ENCODE assay signal across 28 mouse cellular contexts in the genomic region with DNA sequence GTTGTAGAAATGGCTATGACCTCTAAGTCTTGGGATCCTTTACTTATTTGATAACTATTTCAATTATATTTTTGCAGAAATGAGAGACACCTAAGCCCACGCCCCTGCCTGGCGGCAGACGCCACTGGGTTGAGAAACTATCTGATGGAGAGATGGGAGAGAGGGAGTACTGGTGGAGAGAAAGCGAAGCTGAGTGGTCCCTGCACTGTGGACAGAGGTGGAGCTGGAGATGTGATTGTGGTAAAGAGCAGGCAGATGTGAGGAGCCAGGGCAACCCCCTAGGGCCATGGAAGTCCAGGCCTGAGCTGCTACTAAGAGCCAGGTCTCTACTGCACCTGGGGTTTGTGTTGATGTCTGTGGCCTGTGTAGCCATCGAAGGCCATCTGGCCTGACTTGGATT.
"Had no signal": no experiment of that assay in that cellular context is flagged by ENCODE, and none has a peak within 500 bp of the region (broad histone marks: within the 10 kb centered on the region; RNA-seq: fewer than 3 reads in every experiment).

No protein-coding gene starts in this region.

- H3K9ac ChIP-seq: embryonic facial prominence, embryonic 12.5 days; embryonic facial prominence, embryonic 13.5 days; embryonic facial prominence, embryonic 15.5 days; forebrain, embryonic 12.5 days; forebrain, embryonic 13.5 days; forebrain, embryonic 15.5 days; forebrain, postnatal 0 days had no signal

- H3K36me3 ChIP-seq: embryonic facial prominence, embryonic 10.5 days; embryonic facial prominence, embryonic 12.5 days; embryonic facial prominence, embryonic 13.5 days; embryonic facial prominence, embryonic 15.5 days; forebrain, embryonic 10.5 days; forebrain, embryonic 12.5 days; forebrain, embryonic 15.5 days had no signal

- H3K27me3 ChIP-seq: embryonic facial prominence, embryonic 12.5 days; embryonic facial prominence, embryonic 13.5 days; embryonic facial prominence, embryonic 15.5 days; forebrain, embryonic 12.5 days; forebrain, embryonic 13.5 days; forebrain, embryonic 15.5 days had no signal

- H3K27ac ChIP-seq: embryonic facial prominence, embryonic 10.5 days; embryonic facial prominence, embryonic 12.5 days; embryonic facial prominence, embryonic 13.5 days; embryonic facial prominence, embryonic 15.5 days; forebrain, embryonic 10.5 days; forebrain, embryonic 12.5 days; forebrain, embryonic 13.5 days; forebrain, embryonic 15.5 days; gastrocnemius, adult 2 months had no signal

- H3K4me2 ChIP-seq: embryonic facial prominence, embryonic 12.5 days; embryonic facial prominence, embryonic 13.5 days; embryonic facial prominence, embryonic 15.5 days; forebrain, embryonic 12.5 days; forebrain, embryonic 13.5 days; forebrain, embryonic 15.5 days had no signal

- H3K4me3 ChIP-seq: embryonic facial prominence, embryonic 10.5 days; embryonic facial prominence, embryonic 12.5 days; embryonic facial prominence, embryonic 13.5 days; embryonic facial prominence, embryonic 15.5 days; erythroblast, embryonic 14.5 days; forebrain, embryonic 10.5 days; forebrain, embryonic 12.5 days; forebrain, embryonic 13.5 days; forebrain, embryonic 15.5 days; gastrocnemius, adult 2 months had no signal

- DNase-seq: cerebellum, adult 18-20 months; cerebellum, adult 2 months; cerebellum, adult 8-10 months; cerebellum, adult 9-10 months; cerebellum, adult 9-11 months; cerebellum, postnatal 10 days; cerebellum, postnatal 14 days; cerebellum, postnatal 25 days; cerebellum, postnatal 36 days; embryo, embryonic 11 days; forebrain, postnatal 0 days; gastrocnemius, adult 2 months; gastrocnemius, postnatal 10 days; gastrocnemius, postnatal 14 days; gastrocnemius, postnatal 25 days; gastrocnemius, postnatal 36 days; heart, adult 11 months had no signal

- H3K9me3 ChIP-seq: embryonic facial prominence, embryonic 10.5 days; embryonic facial prominence, embryonic 12.5 days; embryonic facial prominence, embryonic 13.5 days; embryonic facial prominence, embryonic 15.5 days; forebrain, embryonic 10.5 days; forebrain, embryonic 12.5 days; forebrain, embryonic 13.5 days; forebrain, embryonic 15.5 days had no signal

- ATAC-seq: forebrain, embryonic 13.5 days; forebrain, embryonic 14.5 days; forebrain, embryonic 15.5 days; forebrain, embryonic 16.5 days; forebrain, postnatal 0 days had no signal

- H3K4me1 ChIP-seq: embryonic facial prominence, embryonic 10.5 days; embryonic facial prominence, embryonic 12.5 days; embryonic facial prominence, embryonic 13.5 days; forebrain, embryonic 13.5 days had no signal
